Mouse (Mus musculus): Measurements from ENCODE around the gene Kif16b. TPM values are rescaled to one million over a fixed set of nuclear protein-coding genes. Genes with fewer than 3 reads are reported as not detected.
A peak's percentile ranks its signal among the peaks of the same experiment; 100 is the strongest.

Kif16b gene
- total and polyA plus RNA-seq, 3 experiments = 16.1 to 38.3 (median 32.3) TPM

DNA sequence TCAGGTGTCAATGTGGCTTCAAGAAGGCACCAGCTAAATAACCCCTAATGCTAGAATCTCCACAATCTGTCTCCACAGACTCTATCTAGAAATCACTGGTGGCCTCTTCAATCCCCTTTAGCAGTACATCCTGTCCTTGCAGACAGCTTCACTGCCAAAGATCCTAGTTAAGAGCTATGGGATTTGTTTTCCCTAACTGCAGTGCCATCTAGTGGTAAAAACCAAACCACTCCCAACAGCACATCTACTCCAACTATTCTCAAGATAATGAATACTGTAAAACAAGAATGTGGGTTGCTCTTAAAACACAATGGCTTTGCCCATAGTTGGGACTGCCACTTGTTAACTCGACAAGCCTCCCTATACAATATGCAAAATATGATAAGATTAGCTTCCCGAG is 88.3 kb downstream of the Kif16b start:
- no peak overlapping the region for H3K27ac ChIP-seq
- H3K4me1 ChIP-seq (ENCODE audit: control insufficient read depth, insufficient read depth, low read length) = no peaks in the 10 kb centered on the region
- intact Hi-C loops (cut with DNase I) = loop anchor here (10.0 kb wide), 1 partner anchor 558 kb away; no protein-coding TSS in a partner anchor
- H3K36me3 ChIP-seq (ENCODE audit: control insufficient read depth, insufficient read depth, low read length) = no peaks in the 10 kb centered on the region
- H3K9ac ChIP-seq (ENCODE audit: low read depth, low read length) = no peak overlapping the region
- no peaks in the 10 kb centered on the region for H3K79me2 ChIP-seq (replicated peaks; ENCODE audit: control insufficient read depth, insufficient read depth, low read length)
- H3K27me3 ChIP-seq (ENCODE audit: control insufficient read depth, insufficient read depth, low read length) = no peaks in the 10 kb centered on the region
- no peak overlapping the region for H3K4me3 ChIP-seq
- no peak for DNase-seq
- 23% methylated on average over 2 of the region's 2 CpGs for WGBS
- TF ChIP-seq CTCF (IDR thresholded peaks at IDR 0.05) = peak; percentile 93
- no peak for TF ChIP-seq POLR2A (IDR thresholded peaks at IDR 0.05; ENCODE audit: insufficient read depth, low read depth, low read length)

DNA sequence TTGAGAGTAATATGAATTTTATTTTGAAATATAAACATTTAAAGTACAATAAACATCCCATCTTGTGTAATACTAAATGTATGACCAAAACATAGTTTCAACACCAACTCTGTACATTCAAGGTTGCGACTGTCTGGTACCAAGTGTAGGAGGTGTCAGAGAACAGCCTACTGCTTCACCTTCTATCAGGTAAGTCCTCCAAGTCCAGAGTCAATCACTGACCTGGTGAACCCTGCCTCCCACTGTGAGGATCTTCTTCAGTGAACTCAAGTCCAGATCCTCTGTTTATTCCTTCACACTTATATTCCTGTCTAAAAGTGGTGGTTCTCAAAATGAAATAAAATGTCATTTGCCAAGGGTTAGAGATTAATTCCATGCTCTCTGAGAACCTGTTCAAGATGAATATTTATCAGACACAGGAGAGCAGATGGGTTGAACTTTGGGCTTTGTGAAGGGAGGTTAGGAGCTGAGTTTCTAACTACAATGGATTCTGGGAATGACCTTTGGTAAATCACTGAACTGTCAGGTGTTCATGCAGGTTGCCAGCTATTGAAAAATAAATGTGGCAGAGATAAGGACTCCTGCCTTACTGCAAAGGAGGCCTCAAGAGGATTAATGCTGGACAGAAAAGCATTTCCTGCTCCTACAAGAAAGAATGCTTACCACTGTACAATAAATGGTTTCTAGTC is 97.4 kb downstream of the Kif16b start:
- no peaks in the 10 kb centered on the region; the same call in 1 of the 2 replicates for H3K4me1 ChIP-seq (ENCODE audit: control insufficient read depth, insufficient read depth, low read length)
- no peaks in the 10 kb centered on the region for H3K36me3 ChIP-seq (ENCODE audit: control insufficient read depth, insufficient read depth, low read length)
- TF ChIP-seq POLR2A (IDR thresholded peaks at IDR 0.05; ENCODE audit: insufficient read depth, low read depth, low read length) (no peak), EP300 (IDR thresholded peaks at IDR 0.05; ENCODE audit: insufficient read depth, low read depth, low read length) (no peak), CTCF (IDR thresholded peaks at IDR 0.05) (no peak)
- no peak overlapping the region for H3K27ac ChIP-seq
- intact Hi-C loops (cut with DNase I) = no loop called here
- H3K9ac ChIP-seq (ENCODE audit: low read depth, low read length) = no peak overlapping the region
- no peak overlapping the region for H3K4me3 ChIP-seq
- H3K27me3 ChIP-seq (ENCODE audit: control insufficient read depth, insufficient read depth, low read length) = no peaks in the 10 kb centered on the region
- no peak for DNase-seq
- H3K79me2 ChIP-seq (replicated peaks; ENCODE audit: control insufficient read depth, insufficient read depth, low read length) = no peaks in the 10 kb centered on the region
- WGBS = 100% methylated on average over 1 of the region's 1 CpGs

DNA sequence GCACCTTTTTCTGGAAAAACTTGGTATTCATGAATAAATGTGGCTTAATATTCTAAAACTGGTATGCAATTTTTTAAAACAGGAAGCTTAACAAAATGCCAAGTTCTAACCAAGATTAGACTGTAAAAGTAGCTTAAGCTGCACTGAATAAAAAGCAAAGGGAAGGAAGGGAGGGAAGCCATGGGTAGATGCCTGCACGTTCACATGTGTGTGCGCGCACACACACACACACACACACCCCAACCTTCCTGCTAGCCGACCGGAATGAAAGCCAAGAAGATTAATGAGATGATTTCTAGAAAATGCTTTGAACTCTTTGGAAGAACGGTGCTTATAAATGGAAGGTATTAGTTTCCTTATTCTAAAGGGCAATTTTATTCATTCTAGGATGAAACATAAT is 104.0 kb downstream of the Kif16b start:
- H3K4me3 ChIP-seq = no peak overlapping the region
- no peaks in the 10 kb centered on the region for H3K36me3 ChIP-seq (ENCODE audit: control insufficient read depth, insufficient read depth, low read length)
- no peaks in the 10 kb centered on the region for H3K79me2 ChIP-seq (replicated peaks; ENCODE audit: control insufficient read depth, insufficient read depth, low read length)
- H3K27me3 ChIP-seq (ENCODE audit: control insufficient read depth, insufficient read depth, low read length) = no peaks in the 10 kb centered on the region
- no peak for DNase-seq
- no peak overlapping the region for H3K27ac ChIP-seq
- intact Hi-C loops (cut with DNase I) = no loop called here
- no peak overlapping the region for H3K9ac ChIP-seq (ENCODE audit: low read depth, low read length)
- no peak for TF ChIP-seq POLR2A (IDR thresholded peaks at IDR 0.05; ENCODE audit: insufficient read depth, low read depth, low read length)
- TF ChIP-seq EP300 (IDR thresholded peaks at IDR 0.05; ENCODE audit: insufficient read depth, low read depth, low read length) = no peak
- no peak for TF ChIP-seq CTCF (IDR thresholded peaks at IDR 0.05)
- 57% methylated on average over 6 of the region's 6 CpGs for WGBS
- no peaks in the 10 kb centered on the region for H3K4me1 ChIP-seq (ENCODE audit: control insufficient read depth, insufficient read depth, low read length)

DNA sequence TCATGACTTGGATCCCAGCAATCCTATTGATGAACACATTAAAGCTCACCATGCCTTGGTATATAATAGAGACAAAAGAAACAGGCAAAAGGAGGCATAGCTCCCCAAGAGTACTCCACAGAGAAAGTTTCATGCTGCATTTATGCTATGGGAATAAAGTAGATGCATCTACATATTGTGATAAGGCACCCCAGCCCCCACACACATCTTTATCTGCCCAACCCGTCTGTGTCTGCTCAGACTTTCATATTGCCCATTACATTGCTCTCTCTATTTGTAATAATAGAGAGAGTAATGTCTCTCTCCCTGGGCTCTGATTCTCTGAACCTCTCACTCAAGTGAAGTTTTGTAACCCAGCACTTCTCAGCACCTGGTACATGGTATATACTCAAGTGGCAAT is 126.0 kb downstream of the Kif16b start:
- Histone ChIP-seq H3K4me1 (ENCODE audit: control insufficient read depth, insufficient read depth, low read length) (no peaks in the 10 kb centered on the region), H3K27me3 (ENCODE audit: control insufficient read depth, insufficient read depth, low read length) (no peaks in the 10 kb centered on the region), H3K79me2 (replicated peaks; ENCODE audit: control insufficient read depth, insufficient read depth, low read length) (no peaks in the 10 kb centered on the region), H3K4me3 (no peak overlapping the region), H3K36me3 (ENCODE audit: control insufficient read depth, insufficient read depth, low read length) (peaks cover 2% of the 10 kb centered on the region; the same call in 1 of the 2 replicates), H3K27ac (no peak overlapping the region), H3K9ac (ENCODE audit: low read depth, low read length) (no peak overlapping the region)
- intact Hi-C loops (cut with DNase I) = no loop called here
- TF ChIP-seq POLR2A (IDR thresholded peaks at IDR 0.05; ENCODE audit: insufficient read depth, low read depth, low read length) (no peak), EP300 (IDR thresholded peaks at IDR 0.05; ENCODE audit: insufficient read depth, low read depth, low read length) (no peak), CTCF (IDR thresholded peaks at IDR 0.05) (no peak)
- no peak for DNase-seq
- 48% methylated on average over 1 of the region's 1 CpGs for WGBS

DNA sequence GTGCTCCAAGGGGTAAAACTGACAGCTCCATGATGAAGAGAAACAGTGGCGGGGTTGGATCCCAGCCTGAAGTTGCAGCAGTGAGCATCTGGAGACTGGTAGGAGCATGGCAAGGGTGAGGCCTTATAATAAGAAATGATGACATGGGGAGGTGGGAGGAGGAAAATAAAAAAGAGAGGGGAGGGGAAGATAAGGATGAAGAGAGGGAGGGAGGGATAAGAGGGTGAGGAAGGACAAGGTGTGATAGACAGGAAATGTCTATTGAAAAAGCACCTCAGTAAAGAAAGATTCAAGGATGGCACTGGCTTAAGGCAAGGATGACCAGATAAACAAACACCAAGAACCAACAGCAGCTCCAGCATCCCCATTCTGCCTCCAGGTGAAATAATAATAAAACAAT is 126.6 kb downstream of the Kif16b start:
- H3K36me3 ChIP-seq (ENCODE audit: control insufficient read depth, insufficient read depth, low read length) = peaks cover 2% of the 10 kb centered on the region; the same call in 1 of the 2 replicates
- H3K4me3 ChIP-seq = no peak overlapping the region
- no peak for TF ChIP-seq POLR2A (IDR thresholded peaks at IDR 0.05; ENCODE audit: insufficient read depth, low read depth, low read length)
- TF ChIP-seq CTCF (IDR thresholded peaks at IDR 0.05) = no peak
- TF ChIP-seq EP300 (IDR thresholded peaks at IDR 0.05; ENCODE audit: insufficient read depth, low read depth, low read length) = no peak
- no peak overlapping the region for H3K9ac ChIP-seq (ENCODE audit: low read depth, low read length)
- H3K4me1 ChIP-seq (ENCODE audit: control insufficient read depth, insufficient read depth, low read length) = no peaks in the 10 kb centered on the region
- no peaks in the 10 kb centered on the region for H3K27me3 ChIP-seq (ENCODE audit: control insufficient read depth, insufficient read depth, low read length)
- H3K27ac ChIP-seq = no peak overlapping the region
- no peaks in the 10 kb centered on the region for H3K79me2 ChIP-seq (replicated peaks; ENCODE audit: control insufficient read depth, insufficient read depth, low read length)
- DNase-seq = no peak
- intact Hi-C loops (cut with DNase I) = no loop called here
- WGBS = 85% methylated on average over 1 of the region's 1 CpGs

DNA sequence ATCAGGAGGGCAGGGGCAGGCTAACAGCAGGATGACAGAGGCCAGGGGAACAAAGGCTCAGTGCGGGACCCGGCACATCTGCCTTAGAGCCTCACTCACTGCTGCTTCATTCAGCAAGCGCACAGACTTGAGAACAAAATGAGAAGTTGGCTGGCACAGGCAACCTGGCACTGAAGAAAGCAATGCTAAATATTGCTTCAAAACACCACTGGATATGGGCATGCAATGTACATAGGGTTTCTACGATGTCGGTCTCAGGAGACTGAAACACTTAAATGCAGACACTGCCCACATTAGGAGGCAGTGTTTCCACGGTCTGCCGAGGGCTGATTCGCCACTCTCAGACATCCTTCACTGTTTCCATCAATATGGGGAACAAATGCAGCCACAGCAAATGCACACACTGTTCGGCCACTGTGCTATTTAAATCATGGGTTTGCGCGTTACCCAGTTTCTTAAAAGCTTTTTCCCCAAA is 131.6 kb downstream of the Kif16b start:
- no peak for TF ChIP-seq POLR2A (IDR thresholded peaks at IDR 0.05; ENCODE audit: insufficient read depth, low read depth, low read length)
- Histone ChIP-seq H3K9ac (ENCODE audit: low read depth, low read length) (no peak overlapping the region), H3K27ac (no peak overlapping the region), H3K4me3 (no peak overlapping the region), H3K36me3 (ENCODE audit: control insufficient read depth, insufficient read depth, low read length) (no peaks in the 10 kb centered on the region), H3K27me3 (ENCODE audit: control insufficient read depth, insufficient read depth, low read length) (no peaks in the 10 kb centered on the region), H3K79me2 (replicated peaks; ENCODE audit: control insufficient read depth, insufficient read depth, low read length) (no peaks in the 10 kb centered on the region), H3K4me1 (ENCODE audit: control insufficient read depth, insufficient read depth, low read length) (no peaks in the 10 kb centered on the region)
- no peak for DNase-seq
- intact Hi-C loops (cut with DNase I) = no loop called here
- 87% methylated on average over 11 of the region's 11 CpGs for WGBS

Data from heart, adult 2 months (tissue).